Mouse (Mus musculus) midbrain, embryonic 11.5 days (tissue): Measurements from ENCODE around the gene Tnfsf12. TPM values are rescaled to one million over a fixed set of nuclear protein-coding genes. Genes with fewer than 3 reads are reported as not detected.
"Not testable (repeated sequence)": the region's sequence is repeated elsewhere in the genome, so short reads cannot be mapped to it uniquely, and the experiment has no call there.

ENCODE experiments used
- ATAC-seq: fragments of 200-750 bp; cut with Nextera tagmentation; 2 replicates; pipeline ENCODE4 v1.8.0; 2017; ENCODE audit warnings: moderate TSS enrichment, moderate library complexity; ENCODE audit not compliant: low FRiP score
- DNase-seq: peaks from one replicate; pipeline ENCODE4 v3.0.0; 2015; ENCODE audit warnings: low spot score; ENCODE audit errors: missing footprints
- H3K27ac ChIP-seq: fragments of 300-500 bp; sonication (generic); 2 replicates; pipeline ENCODE4 v1.5.1; 2014; ENCODE audit warnings: low read depth, low read length
- H3K27me3 ChIP-seq: fragments of 300-500 bp; sonication (generic); 2 replicates; pipeline ENCODE4 v1.6.1; 2014; ENCODE audit warnings: mild to moderate bottlenecking, low read length, moderate library complexity, mixed read lengths; ENCODE audit not compliant: control insufficient read depth, insufficient read depth
- H3K36me3 ChIP-seq: fragments of 300-500 bp; sonication (generic); 2 replicates; pipeline ENCODE4 v1.6.1; 2014; ENCODE audit warnings: mild to moderate bottlenecking, low read length, moderate library complexity, mixed read lengths; ENCODE audit not compliant: control insufficient read depth, insufficient read depth
- H3K4me1 ChIP-seq: fragments of 300-500 bp; sonication (generic); 2 replicates; pipeline ENCODE4 v1.6.1; 2014; ENCODE audit warnings: low read length; ENCODE audit not compliant: control insufficient read depth, insufficient read depth
- H3K4me2 ChIP-seq: fragments of 300-500 bp; sonication (generic); 2 replicates; pipeline ENCODE4 v1.6.1; 2014; ENCODE audit warnings: mild to moderate bottlenecking, moderate library complexity
- H3K4me3 ChIP-seq: fragments of 300-500 bp; sonication (generic); 2 replicates; pipeline ENCODE4 v1.5.1; 2014; ENCODE audit warnings: low read depth, low read length
- H3K9ac ChIP-seq: fragments of 300-500 bp; sonication (generic); 2 replicates; pipeline ENCODE4 v1.6.1; 2014; ENCODE audit warnings: low read length
- H3K9me3 ChIP-seq: fragments of 300-500 bp; sonication (generic); 2 replicates; pipeline ENCODE4 v1.6.1; 2016; ENCODE audit warnings: low read length; ENCODE audit not compliant: control insufficient read depth
- WGBS: fragments of 180-500 bp; shearing (Covaris S2); extraction: QIAGEN DNeasy Blood & Tissue Kit; methylation state at CpG from one replicate; pipeline ENCODE4 v1.1.7; 2014; 5-methylcytosine and 5-hydroxymethylcytosine counted together
- polyA plus RNA-seq: library from polyadenylated mRNA; unstranded; fragments of >200 nt; fragmentation: Nextera tagmentation; extraction: Ambion mirVana; gene quantifications from 2 replicates; pipeline ENCODE4 v1.2.1, GENCODE M21; 2014

Tnfsf12 gene
- polyA plus RNA-seq: 2.0 and 2.8 TPM in 2 replicates

- Histone ChIP-seq H3K36me3 (no peaks in the 10 kb centered on the region), H3K9me3 (no peaks in the 10 kb centered on the region), H3K9ac (peak within 1 kb of the TSS; percentile 65), H3K4me3 (peak within 1 kb of the TSS; percentile 32), H3K27ac (no peak within 1 kb of the TSS), H3K27me3 (no peaks in the 10 kb centered on the region), H3K4me2 (peak within 1 kb of the TSS; percentile 65), H3K4me1 (peaks cover 5% of the 10 kb centered on the region; the same call in 1 of the 2 replicates)
- ATAC-seq (peak; percentile 50; the same call in 1 of the 2 replicates), DNase-seq (peak; percentile 89)
- WGBS: 2% methylated on average over 38 of the region's 41 CpGs
Observed at GRCm38 (mm10) chr11:69695361-69696181, at the start of gene Tnfsf12, which contains the start of gene Tnfsfm13. Gene Tnfsf12, minus strand, starts transcription at chr11:69695849. Gene Tnfsfm13, minus strand, starts transcription at chr11:69696098.

GRCm38 (mm10) chr11:69731408-69731807 lies 35.8 kb upstream of the Tnfsf12 start:
- not testable (repeated sequence) for H3K4me3 ChIP-seq, H3K4me1 ChIP-seq, H3K27me3 ChIP-seq, H3K27ac ChIP-seq, ATAC-seq, DNase-seq, H3K9me3 ChIP-seq, H3K9ac ChIP-seq, H3K4me2 ChIP-seq
- 70% methylated on average over 3 of the region's 3 CpGs for WGBS
- peaks cover 20% of the 10 kb centered on the region for H3K36me3 ChIP-seq

GRCm38 (mm10) chr11:69729063-69729462 lies 33.4 kb upstream of the Tnfsf12 start:
- no peaks in the 10 kb centered on the region; the same call in 1 of the 2 replicates for H3K9me3 ChIP-seq
- DNase-seq: no peak
- ATAC-seq: no peak
- H3K36me3 ChIP-seq: peaks cover 1% of the 10 kb centered on the region; the same call in 1 of the 2 replicates
- H3K4me2 ChIP-seq: no peak overlapping the region
- H3K9ac ChIP-seq: no peak overlapping the region
- no peak overlapping the region for H3K4me3 ChIP-seq
- no peak overlapping the region for H3K27ac ChIP-seq
- no peaks in the 10 kb centered on the region for H3K4me1 ChIP-seq
- no peaks in the 10 kb centered on the region for H3K27me3 ChIP-seq
- 20% methylated on average over 3 of the region's 3 CpGs for WGBS

- no peak overlapping the region for H3K4me2 ChIP-seq
- DNase-seq (no peak), ATAC-seq (no peak)
- H3K27ac ChIP-seq: no peak overlapping the region
- WGBS: 45% methylated on average over 5 of the region's 5 CpGs
- H3K4me3 ChIP-seq: no peak overlapping the region
- no peaks in the 10 kb centered on the region for H3K27me3 ChIP-seq
- H3K9ac ChIP-seq: no peak overlapping the region
- no peaks in the 10 kb centered on the region for H3K4me1 ChIP-seq
- no peaks in the 10 kb centered on the region; the same call in 1 of the 2 replicates for H3K9me3 ChIP-seq
- no peaks in the 10 kb centered on the region for H3K36me3 ChIP-seq
Observed at GRCm38 (mm10) chr11:69725951-69726350, 30.3 kb upstream of the Tnfsf12 start.

- H3K9me3 ChIP-seq: no peaks in the 10 kb centered on the region
- H3K4me3 ChIP-seq: no peak overlapping the region
- no peaks in the 10 kb centered on the region for H3K36me3 ChIP-seq
- H3K27ac ChIP-seq: no peak overlapping the region
- DNase-seq (no peak), ATAC-seq (no peak)
- no peaks in the 10 kb centered on the region for H3K27me3 ChIP-seq
- no peaks in the 10 kb centered on the region for H3K4me1 ChIP-seq
- no peak overlapping the region for H3K9ac ChIP-seq
- no peak overlapping the region for H3K4me2 ChIP-seq
- WGBS: 47% methylated on average over 2 of the region's 2 CpGs
Observed at GRCm38 (mm10) chr11:69723074-69723473, 27.4 kb upstream of the Tnfsf12 start.

GRCm38 (mm10) chr11:69720852-69721251 lies 25.2 kb upstream of the Tnfsf12 start:
- Histone ChIP-seq H3K27ac (no peak overlapping the region), H3K9me3 (no peaks in the 10 kb centered on the region), H3K36me3 (no peaks in the 10 kb centered on the region), H3K4me1 (no peaks in the 10 kb centered on the region), H3K4me2 (no peak overlapping the region), H3K9ac (no peak overlapping the region), H3K27me3 (no peaks in the 10 kb centered on the region), H3K4me3 (no peak overlapping the region)
- no peak for DNase-seq
- WGBS: 80% methylated on average over 6 of the region's 6 CpGs
- ATAC-seq: no peak

GRCm38 (mm10) chr11:69719423-69719822 lies 23.8 kb upstream of the Tnfsf12 start:
- no peaks in the 10 kb centered on the region for H3K9me3 ChIP-seq
- DNase-seq (no peak), ATAC-seq (no peak)
- H3K4me2 ChIP-seq: no peak overlapping the region
- H3K36me3 ChIP-seq: no peaks in the 10 kb centered on the region
- H3K4me1 ChIP-seq: no peaks in the 10 kb centered on the region
- 72% methylated on average over 6 of the region's 6 CpGs for WGBS
- H3K4me3 ChIP-seq: no peak overlapping the region
- H3K9ac ChIP-seq: no peak overlapping the region
- H3K27me3 ChIP-seq: no peaks in the 10 kb centered on the region
- no peak overlapping the region for H3K27ac ChIP-seq

GRCm38 (mm10) chr11:69718661-69719060 lies 23.0 kb upstream of the Tnfsf12 start:
- H3K36me3 ChIP-seq: no peaks in the 10 kb centered on the region
- DNase-seq (no peak), ATAC-seq (no peak)
- no peak overlapping the region for H3K4me2 ChIP-seq
- H3K4me3 ChIP-seq: no peak overlapping the region
- no peak overlapping the region for H3K27ac ChIP-seq
- H3K9ac ChIP-seq: no peak overlapping the region
- no peaks in the 10 kb centered on the region for H3K27me3 ChIP-seq
- H3K9me3 ChIP-seq: no peaks in the 10 kb centered on the region
- no peaks in the 10 kb centered on the region for H3K4me1 ChIP-seq
- 36% methylated on average over 15 of the region's 15 CpGs for WGBS

- Histone ChIP-seq H3K27me3 (no peaks in the 10 kb centered on the region), H3K36me3 (no peaks in the 10 kb centered on the region), H3K4me2 (no peak overlapping the region), H3K9me3 (no peaks in the 10 kb centered on the region), H3K27ac (no peak overlapping the region), H3K4me3 (no peak overlapping the region), H3K4me1 (no peaks in the 10 kb centered on the region), H3K9ac (no peak overlapping the region)
- DNase-seq (peak; percentile 64), ATAC-seq (no peak)
- 68% methylated on average over 4 of the region's 4 CpGs for WGBS
Observed at GRCm38 (mm10) chr11:69716953-69717352, 21.3 kb upstream of the Tnfsf12 start.
